ENCODE assay signal across 8 mouse cellular contexts in the genomic region with DNA sequence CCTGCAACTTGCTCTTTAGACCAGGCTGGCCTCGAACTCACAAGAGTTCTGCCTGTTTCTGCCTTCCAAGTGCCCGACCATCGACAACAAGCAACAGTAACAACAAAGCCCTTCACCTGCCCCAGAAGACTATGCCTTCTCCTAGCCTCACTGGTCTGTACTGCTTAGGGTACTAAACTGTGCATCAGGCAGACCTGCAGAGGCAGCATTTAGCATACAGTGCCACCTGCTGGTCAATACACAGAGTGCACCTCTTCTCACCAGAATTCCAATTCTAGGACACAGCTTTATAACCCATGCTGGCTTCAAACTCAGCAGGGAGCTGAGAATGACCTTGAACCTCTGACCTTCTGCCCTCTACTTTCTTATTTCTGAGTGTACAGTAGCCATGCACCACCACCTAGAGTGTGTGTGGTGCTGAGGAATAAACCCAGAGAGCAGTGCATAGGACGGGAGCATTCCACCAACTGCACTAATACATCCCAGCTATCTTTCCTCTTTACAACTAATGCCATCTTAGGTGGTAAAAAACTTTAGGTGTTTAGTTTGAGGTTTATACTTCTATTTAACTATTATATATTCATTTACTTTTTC. TPM values are rescaled to one million over a fixed set of nuclear protein-coding genes. Genes with fewer than 3 reads are reported as not detected.
A peak's percentile ranks its signal among the peaks of the same experiment; 100 is the strongest.
DNase-seq lines count a peak whose midpoint lies in the region; TF ChIP-seq lines count a peak whose summit lies in the region.

No protein-coding gene starts in this region.

- H3K27me3 ChIP-seq in heart, adult 2 months (ENCODE audit: control insufficient read depth, insufficient read depth, low read length) = no peaks in the 10 kb centered on the region

- no peak overlapping the region for H3K27ac ChIP-seq in heart, adult 2 months
- no peak overlapping the region for H3K27ac ChIP-seq in left cerebral cortex, adult 2 months

- no peak overlapping the region for H3K9ac ChIP-seq in heart, adult 2 months (ENCODE audit: low read depth, low read length)

- H3K36me3 ChIP-seq in heart, adult 2 months (ENCODE audit: control insufficient read depth, insufficient read depth, low read length) = no peaks in the 10 kb centered on the region

- TF ChIP-seq EP300 in heart, adult 2 months (IDR thresholded peaks at IDR 0.05; ENCODE audit: insufficient read depth, low read depth, low read length) = peak; percentile 86; the same call in 1 of the 2 replicates

- H3K4me1 ChIP-seq in heart, adult 2 months (ENCODE audit: control insufficient read depth, insufficient read depth, low read length) = no peaks in the 10 kb centered on the region

- peak; percentile 98 for TF ChIP-seq CTCF in heart, adult 2 months (IDR thresholded peaks at IDR 0.05)
- TF ChIP-seq CTCF in left cerebral cortex, adult 2 months (IDR thresholded peaks at IDR 0.05) = peak; percentile 98

- intact Hi-C loops in heart, adult 2 months (cut with DNase I) = loop anchor here (1.0 kb wide), 1 partner anchor 161 kb away; no protein-coding TSS in a partner anchor
- intact Hi-C loops in left cerebral cortex, adult 2 months (cut with DNase I) = loop anchor here (2.0 to 5.0 kb wide), 3 partner anchors 159 to 819 kb away; a partner anchor contains a TSS

- WGBS in heart, adult 2 months = 61% methylated on average over 4 of the region's 4 CpGs

- no peak for TF ChIP-seq POLR2A in heart, adult 2 months (IDR thresholded peaks at IDR 0.05; ENCODE audit: insufficient read depth, low read depth, low read length)

- DNase-seq in heart, adult 2 months = peak; percentile 45 to 61
- DNase-seq in heart, adult 11 months = no peak
- peak; percentile 77 to 85 for DNase-seq in cerebellum, postnatal 10 days
- peak; percentile 41 to 71 for DNase-seq in frontal cortex, postnatal 14 days (ENCODE audit: low spot score in 2 of 2)
- peak; percentile 80 for DNase-seq in induced T-regulatory cell, adult 2 months (ENCODE audit: low read depth)
- peak; percentile 49 to 65 for DNase-seq in left cerebral cortex, adult 2 months (ENCODE audit: extremely low spot score in 1 of 2, low spot score in 2 of 2)
- peak; percentile 78 for DNase-seq in lung, postnatal 36 days
- peak; percentile 74 to 80 for DNase-seq in right cerebral cortex, postnatal 10 days (ENCODE audit: low spot score in 2 of 2)

- H3K79me2 ChIP-seq in heart, adult 2 months (replicated peaks; ENCODE audit: control insufficient read depth, insufficient read depth, low read length) = no peaks in the 10 kb centered on the region

- no peak overlapping the region for H3K4me3 ChIP-seq in heart, adult 2 months
- H3K4me3 ChIP-seq in left cerebral cortex, adult 2 months = no peak overlapping the region

RNA-seq across cellular contexts. Expression of a gene that starts 16.3 kb away (rescaled TPM):
- 10 to 100 TPM; 60.4 to 66.1 TPM for total RNA-seq in heart, adult 2 months (2021)
- 22.2 and 27.0 TPM in 2 replicates for polyA plus RNA-seq in heart, adult 2 months (2012; rRNA removed)
- 10 to 100 TPM; 32.2 to 33.4 TPM for total RNA-seq in left cerebral cortex, adult 2 months (2021)

RNA-seq across cellular contexts. Expression of a gene that starts 43.9 kb away (rescaled TPM):
- total RNA-seq in heart, adult 2 months (2021) = 10 to 100 TPM; 10.8 to 11.0 TPM
- 12.9 and 18.0 TPM in 2 replicates for polyA plus RNA-seq in heart, adult 2 months (2012; rRNA removed)
- total RNA-seq in left cerebral cortex, adult 2 months (2021) = 10 to 100 TPM; 41.8 to 44.0 TPM

RNA-seq across cellular contexts. Expression of a gene that starts 50.8 kb away (rescaled TPM):
- under 1 TPM; 0.86 to 0.89 TPM for total RNA-seq in heart, adult 2 months (2021)
- 0.59 and 0.88 TPM in 2 replicates for polyA plus RNA-seq in heart, adult 2 months (2012; rRNA removed)
- under 1 TPM; 0.27 to 0.54 TPM for total RNA-seq in left cerebral cortex, adult 2 months (2021)

RNA-seq across cellular contexts. Expression of a gene that starts 52.4 kb away (rescaled TPM):
- 10 to 100 TPM; 18.3 to 21.8 TPM for total RNA-seq in heart, adult 2 months (2021)
- 45.3 and 65.2 TPM in 2 replicates for polyA plus RNA-seq in heart, adult 2 months (2012; rRNA removed)
- 10 to 100 TPM; 23.5 to 24.9 TPM for total RNA-seq in left cerebral cortex, adult 2 months (2021)

RNA-seq across cellular contexts. Expression of a gene that starts 53.6 kb away (rescaled TPM):
- total RNA-seq in heart, adult 2 months (2021) = 10 to 100 TPM; 23.4 to 25.2 TPM
- polyA plus RNA-seq in heart, adult 2 months (2012; rRNA removed) = 21.0 and 27.9 TPM in 2 replicates
- total RNA-seq in left cerebral cortex, adult 2 months (2021) = 10 to 100 TPM; 60.9 to 61.6 TPM
